ENCODE assay signal across 9 mouse cellular contexts in genomic region chr1:89929181-89929580, GRCm38 (mm10). TPM values are rescaled to one million over a fixed set of nuclear protein-coding genes. Genes with fewer than 3 reads are reported as not detected.
DNase-seq lines count a peak whose midpoint lies in the region; ATAC-seq and TF ChIP-seq lines count a peak whose summit lies in the region.
"Had no signal": no experiment of that assay in that cellular context is flagged by ENCODE, and none has a peak within 500 bp of the region (broad histone marks: within the 10 kb centered on the region; RNA-seq: fewer than 3 reads in every experiment).

No protein-coding gene starts in this region.

- no peak overlapping the region for H3K27ac ChIP-seq in lung, embryonic 15.5 days
- H3K27ac ChIP-seq in forebrain, embryonic 12.5 days = no peak overlapping the region
- no peak overlapping the region for H3K27ac ChIP-seq in limb, embryonic 13.5 days
- no peak overlapping the region for H3K27ac ChIP-seq in small intestine, adult 2 months (ENCODE audit: insufficient read depth, low read depth, low read length)

- 0 out of 2 replicates have a peak overlapping the region, but pooled peaks have one; percentile 4 for H3K4me3 ChIP-seq in lung, embryonic 15.5 days
- H3K4me3 ChIP-seq in forebrain, embryonic 12.5 days (replicated peaks) = peak overlapping the region; percentile 26
- H3K4me3 ChIP-seq in limb, embryonic 13.5 days = peak overlapping the region; percentile 19; the same call in 1 of the 2 replicates
- peak overlapping the region; percentile 11; the same call in 1 of the 2 replicates for H3K4me3 ChIP-seq in small intestine, adult 2 months (ENCODE audit: low read depth, low read length)

- no peak for TF ChIP-seq CTCF in small intestine, adult 2 months (IDR thresholded peaks at IDR 0.05; ENCODE audit: extremely low read depth, insufficient read length, insufficient replicate concordance, low read depth, low read length)

- no peak for TF ChIP-seq POLR2A in small intestine, adult 2 months (IDR thresholded peaks at IDR 0.05; ENCODE audit: low read depth, low read length)

- H3K9me3 ChIP-seq in lung, embryonic 15.5 days = no peaks in the 10 kb centered on the region
- no peaks in the 10 kb centered on the region for H3K9me3 ChIP-seq in forebrain, embryonic 12.5 days
- H3K9me3 ChIP-seq in limb, embryonic 13.5 days = no peaks in the 10 kb centered on the region

- H3K9ac ChIP-seq in lung, embryonic 15.5 days = no peak overlapping the region
- peak overlapping the region; percentile 8; the same call in 1 of the 2 replicates for H3K9ac ChIP-seq in forebrain, embryonic 12.5 days
- H3K9ac ChIP-seq in limb, embryonic 13.5 days = no peak overlapping the region

- no peaks in the 10 kb centered on the region for H3K36me3 ChIP-seq in lung, embryonic 15.5 days
- no peaks in the 10 kb centered on the region for H3K36me3 ChIP-seq in forebrain, embryonic 12.5 days (replicated peaks)
- no peaks in the 10 kb centered on the region for H3K36me3 ChIP-seq in limb, embryonic 13.5 days
- H3K36me3 ChIP-seq in small intestine, adult 2 months (ENCODE audit: control insufficient read depth, insufficient read depth, low read length) = no peaks in the 10 kb centered on the region

- peaks cover 26% of the 10 kb centered on the region for H3K4me1 ChIP-seq in lung, embryonic 15.5 days
- peaks cover 71% of the 10 kb centered on the region for H3K4me1 ChIP-seq in forebrain, embryonic 12.5 days
- H3K4me1 ChIP-seq in limb, embryonic 13.5 days = peaks cover 49% of the 10 kb centered on the region
- H3K4me1 ChIP-seq in small intestine, adult 2 months (ENCODE audit: control insufficient read depth, insufficient read depth, insufficient read length, low read length) = peaks cover 10% of the 10 kb centered on the region

- 4% methylated on average over 6 of the region's 6 CpGs for WGBS in lung, embryonic 15.5 days
- WGBS in forebrain, embryonic 12.5 days = 0% methylated on average over 6 of the region's 6 CpGs
- 0% methylated on average over 6 of the region's 6 CpGs for WGBS in limb, embryonic 13.5 days
- 21% methylated on average over 6 of the region's 6 CpGs for WGBS in small intestine, adult 2 months

- DNase-seq in lung, postnatal 36 days = no peak
- DNase-seq in frontal cortex, postnatal 10 days (ENCODE audit: low spot score in 2 of 2) = no peak
- no peak for DNase-seq in layer of hippocampus, adult 8-10 months (ENCODE audit: low spot score in 2 of 2)
- DNase-seq: cerebellum, adult 11-12 months had no signal

- H3K4me2 ChIP-seq in lung, embryonic 15.5 days = peak overlapping the region; percentile 16; the same call in 1 of the 2 replicates
- 0 out of 2 replicates have a peak overlapping the region, but pooled peaks have one; percentile 70 for H3K4me2 ChIP-seq in forebrain, embryonic 12.5 days
- H3K4me2 ChIP-seq in limb, embryonic 13.5 days (replicated peaks) = peak overlapping the region; percentile 16; the same call in 1 of the 2 replicates

- ATAC-seq in lung, embryonic 15.5 days (ENCODE audit: borderline replicate concordance, extremely low read depth, low FRiP score, low TSS enrichment) = no peak
- no peak for ATAC-seq in forebrain, embryonic 12.5 days (ENCODE audit: low FRiP score)
- ATAC-seq in limb, embryonic 13.5 days (ENCODE audit: low FRiP score, low read depth) = no peak
- ATAC-seq in monocyte, adult 5-6 weeks (replicated peaks; ENCODE audit: insufficient number of reproducible peaks, low FRiP score, low TSS enrichment, poor library complexity, severe bottlenecking) = no peak

- H3K27me3 ChIP-seq in lung, embryonic 15.5 days = peaks cover 100% of the 10 kb centered on the region
- H3K27me3 ChIP-seq in forebrain, embryonic 12.5 days = peaks cover 97% of the 10 kb centered on the region
- H3K27me3 ChIP-seq in limb, embryonic 13.5 days = peaks cover 99% of the 10 kb centered on the region
- peaks cover 70% of the 10 kb centered on the region for H3K27me3 ChIP-seq in small intestine, adult 2 months (ENCODE audit: control insufficient read depth, insufficient read depth, low read length)

RNA-seq across cellular contexts. Expression of gene Gbx2, which starts 1.8 kb away (rescaled TPM):
- polyA plus RNA-seq in lung, embryonic 15.5 days (2015; fragmentation: Nextera tagmentation; extraction: Ambion mirVana) = 0.16 TPM in 1 of 2 replicates, not detected in the other
- 26.9 and 28.0 TPM in 2 replicates for polyA plus RNA-seq in forebrain, embryonic 12.5 days (2016; fragmentation: Nextera tagmentation; extraction: Ambion mirVana)
- polyA plus RNA-seq in limb, embryonic 13.5 days (2015; fragmentation: Nextera tagmentation; extraction: Ambion mirVana) = 0.11 and 0.31 TPM in 2 replicates
- polyA plus RNA-seq in small intestine, adult 2 months (2012; rRNA removed) = 0.11 TPM in 1 of 2 replicates, not detected in the other
- total RNA-seq in layer of hippocampus, adult 8-10 months (2022) = under 1 TPM in 1 of 4 experiments, not detected in 3; 0.20 TPM
- not detected in 3 replicates for total RNA-seq in monocyte, adult 5-6 weeks (2017)

Comparison
In these comparisons a context has a peak if more than half of its experiments do, and no peak if none do; other contexts are left out.
1. H3K4me2 ChIP-seq: peak in every context shown above with its lines; median percentile 70 in forebrain, embryonic 12.5 days; 16 in lung, embryonic 15.5 days; 16 in limb, embryonic 13.5 days.
2. RNA of gene Gbx2, which starts 1.8 kb away (polyA plus RNA-seq): 26.9 to 28.0 TPM in forebrain, embryonic 12.5 days; 0.16 TPM in lung, embryonic 15.5 days, 0.11 to 0.31 TPM in limb, embryonic 13.5 days and 0.11 TPM in small intestine, adult 2 months; every median in the first group is over 10 times any median in the second.
3. Peak in every context shown above with its lines, with median percentiles within 50 percentile points of each other: H3K4me3 ChIP-seq.